Mouse (Mus musculus): ENCODE measurements around the gene Slc25a13. TPM values are rescaled to one million over a fixed set of nuclear protein-coding genes. Genes with fewer than 3 reads are reported as not detected.

The Slc25a13 gene
- polyA plus RNA-seq, 1 experiment, result 89.0 TPM

DNA sequence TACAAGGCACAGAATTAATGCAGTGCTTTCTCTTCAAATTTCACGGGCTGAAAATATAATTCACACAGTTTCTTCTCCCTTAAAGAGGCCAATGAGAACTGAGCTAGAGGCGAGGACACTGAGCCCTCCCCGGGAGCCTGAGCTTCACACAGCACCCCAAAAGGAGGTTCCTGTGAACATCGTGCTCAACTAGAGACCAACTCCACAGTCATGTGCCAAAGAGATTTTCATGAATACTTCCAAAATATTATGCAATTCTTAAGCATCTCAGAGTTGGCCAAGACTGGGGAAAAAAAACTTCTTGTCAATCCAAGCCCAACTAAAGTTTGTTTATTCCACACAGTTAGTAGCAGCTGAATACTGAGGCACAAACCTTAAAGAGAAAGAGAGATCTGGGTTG lies 115.4 kb downstream of the Slc25a13 start:
- peaks cover 7% of the 10 kb centered on the region; the same call in 1 of the 2 replicates for H3K36me3 ChIP-seq (ENCODE audit: control insufficient read depth, insufficient read depth, low read length, poor library complexity, severe bottlenecking)
- H3K4me3 ChIP-seq (ENCODE audit: low read depth, low read length), result no peak overlapping the region
- TF ChIP-seq CTCF (IDR thresholded peaks at IDR 0.05; ENCODE audit: low read depth, low read length) (no peak), EP300 (IDR thresholded peaks at IDR 0.05; ENCODE audit: insufficient read depth, low read depth, low read length) (no peak), POLR2A (IDR thresholded peaks at IDR 0.05; ENCODE audit: insufficient read depth, low read length) (no peak)
- H3K9ac ChIP-seq (ENCODE audit: low read depth, poor library complexity, severe bottlenecking), result no peak overlapping the region
- no peak overlapping the region for H3K27ac ChIP-seq (ENCODE audit: insufficient read depth, low read length)
- H3K9me3 ChIP-seq (replicated peaks; ENCODE audit: control insufficient read depth, insufficient read depth, low read length, poor library complexity, severe bottlenecking), result no peaks in the 10 kb centered on the region
- no peaks in the 10 kb centered on the region for H3K27me3 ChIP-seq (ENCODE audit: control insufficient read depth, insufficient read depth, low read length, poor library complexity, severe bottlenecking)
- H3K4me1 ChIP-seq (ENCODE audit: control insufficient read depth, insufficient read depth, low read length), result no peaks in the 10 kb centered on the region

DNA sequence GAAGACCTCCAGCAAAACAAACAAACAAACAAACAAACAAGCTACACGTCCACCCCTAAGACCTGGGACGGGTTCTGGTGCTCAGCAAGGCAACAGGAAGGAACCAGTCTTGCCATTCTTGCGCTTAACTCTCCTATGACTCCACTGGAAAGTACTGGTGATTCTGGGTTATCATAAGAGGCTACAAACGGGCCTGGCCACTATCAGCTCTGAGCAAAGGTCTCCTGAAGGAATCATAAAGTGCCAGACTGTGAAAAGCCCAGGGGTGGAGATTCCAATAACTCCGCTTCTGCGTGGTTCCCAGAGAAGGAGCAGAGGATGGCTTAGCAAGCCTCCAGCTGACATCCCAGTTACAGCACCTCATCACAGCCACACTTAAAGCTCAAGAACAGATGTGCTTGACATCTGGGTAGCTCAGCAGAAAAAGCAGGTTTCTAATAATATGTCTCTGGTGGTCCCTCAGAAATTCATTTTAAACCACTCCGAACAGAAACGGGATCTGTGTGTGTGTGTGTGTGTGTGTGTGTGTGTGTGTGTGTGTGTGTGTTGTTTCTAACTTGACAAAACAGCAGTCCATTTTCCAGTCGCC lies 116.0 kb downstream of the Slc25a13 start:
- no peak overlapping the region for H3K4me3 ChIP-seq (ENCODE audit: low read depth, low read length)
- no peak overlapping the region for H3K9ac ChIP-seq (ENCODE audit: low read depth, poor library complexity, severe bottlenecking)
- TF ChIP-seq CTCF (IDR thresholded peaks at IDR 0.05; ENCODE audit: low read depth, low read length) (no peak), POLR2A (IDR thresholded peaks at IDR 0.05; ENCODE audit: insufficient read depth, low read length) (no peak), EP300 (IDR thresholded peaks at IDR 0.05; ENCODE audit: insufficient read depth, low read depth, low read length) (no peak)
- no peaks in the 10 kb centered on the region for H3K9me3 ChIP-seq (replicated peaks; ENCODE audit: control insufficient read depth, insufficient read depth, low read length, poor library complexity, severe bottlenecking)
- no peaks in the 10 kb centered on the region for H3K27me3 ChIP-seq (ENCODE audit: control insufficient read depth, insufficient read depth, low read length, poor library complexity, severe bottlenecking)
- no peaks in the 10 kb centered on the region for H3K4me1 ChIP-seq (ENCODE audit: control insufficient read depth, insufficient read depth, low read length)
- H3K36me3 ChIP-seq (ENCODE audit: control insufficient read depth, insufficient read depth, low read length, poor library complexity, severe bottlenecking), result peaks cover 10% of the 10 kb centered on the region
- no peak overlapping the region for H3K27ac ChIP-seq (ENCODE audit: insufficient read depth, low read length)

DNA sequence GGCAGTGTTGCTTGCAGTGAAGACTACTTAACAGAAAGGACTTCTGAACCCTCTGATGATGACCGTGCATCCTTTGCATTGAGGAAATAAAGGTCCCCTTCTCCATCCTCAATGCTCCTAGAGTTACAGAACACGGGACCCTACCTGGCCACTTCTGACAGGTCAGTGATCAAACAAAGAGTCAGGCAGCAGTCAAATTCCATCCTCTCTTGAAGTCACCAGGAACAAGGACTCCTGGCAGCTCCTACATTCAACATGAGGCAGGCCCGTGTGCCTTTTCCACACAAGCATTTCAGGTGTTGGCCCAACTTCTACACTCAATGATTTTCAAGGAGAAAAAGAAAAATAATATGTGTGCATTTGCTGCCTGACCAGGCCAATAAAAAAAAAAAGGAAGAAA lies 123.0 kb downstream of the Slc25a13 start:
- H3K27me3 ChIP-seq (ENCODE audit: control insufficient read depth, insufficient read depth, low read length, poor library complexity, severe bottlenecking), result no peaks in the 10 kb centered on the region
- H3K9me3 ChIP-seq (replicated peaks; ENCODE audit: control insufficient read depth, insufficient read depth, low read length, poor library complexity, severe bottlenecking), result no peaks in the 10 kb centered on the region
- H3K4me3 ChIP-seq (ENCODE audit: low read depth, low read length), result no peak overlapping the region
- no peak for TF ChIP-seq POLR2A (IDR thresholded peaks at IDR 0.05; ENCODE audit: insufficient read depth, low read length)
- no peak for TF ChIP-seq CTCF (IDR thresholded peaks at IDR 0.05; ENCODE audit: low read depth, low read length)
- TF ChIP-seq EP300 (IDR thresholded peaks at IDR 0.05; ENCODE audit: insufficient read depth, low read depth, low read length), result no peak
- no peaks in the 10 kb centered on the region for H3K4me1 ChIP-seq (ENCODE audit: control insufficient read depth, insufficient read depth, low read length)
- peaks cover 21% of the 10 kb centered on the region for H3K36me3 ChIP-seq (ENCODE audit: control insufficient read depth, insufficient read depth, low read length, poor library complexity, severe bottlenecking)
- no peak overlapping the region for H3K27ac ChIP-seq (ENCODE audit: insufficient read depth, low read length)
- no peak overlapping the region for H3K9ac ChIP-seq (ENCODE audit: low read depth, poor library complexity, severe bottlenecking)

DNA sequence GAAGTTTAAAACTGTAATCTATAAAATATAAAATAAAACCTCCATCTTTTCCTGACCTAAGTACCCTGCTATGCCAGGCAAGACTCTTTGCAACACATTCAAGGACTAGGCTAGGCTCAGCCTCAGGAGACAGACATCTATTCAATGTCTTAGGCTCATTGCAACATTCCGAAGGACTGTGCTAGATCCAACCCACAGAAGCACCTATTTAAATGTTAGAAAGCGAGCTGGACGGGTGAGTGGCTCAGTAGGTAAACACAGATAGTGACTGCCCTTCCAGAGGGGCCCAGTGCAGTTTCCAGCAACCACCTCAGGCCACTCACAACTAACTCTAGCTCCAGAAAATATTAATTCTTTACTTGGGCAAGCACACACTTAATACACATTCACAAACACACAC lies 123.5 kb downstream of the Slc25a13 start:
- Histone ChIP-seq H3K9me3 (replicated peaks; ENCODE audit: control insufficient read depth, insufficient read depth, low read length, poor library complexity, severe bottlenecking) (no peaks in the 10 kb centered on the region), H3K27ac (ENCODE audit: insufficient read depth, low read length) (no peak overlapping the region), H3K4me3 (ENCODE audit: low read depth, low read length) (no peak overlapping the region), H3K36me3 (ENCODE audit: control insufficient read depth, insufficient read depth, low read length, poor library complexity, severe bottlenecking) (peaks cover 20% of the 10 kb centered on the region), H3K9ac (ENCODE audit: low read depth, poor library complexity, severe bottlenecking) (no peak overlapping the region), H3K4me1 (ENCODE audit: control insufficient read depth, insufficient read depth, low read length) (no peaks in the 10 kb centered on the region), H3K27me3 (ENCODE audit: control insufficient read depth, insufficient read depth, low read length, poor library complexity, severe bottlenecking) (no peaks in the 10 kb centered on the region)
- TF ChIP-seq POLR2A (IDR thresholded peaks at IDR 0.05; ENCODE audit: insufficient read depth, low read length) (no peak), EP300 (IDR thresholded peaks at IDR 0.05; ENCODE audit: insufficient read depth, low read depth, low read length) (no peak), CTCF (IDR thresholded peaks at IDR 0.05; ENCODE audit: low read depth, low read length) (no peak)

DNA sequence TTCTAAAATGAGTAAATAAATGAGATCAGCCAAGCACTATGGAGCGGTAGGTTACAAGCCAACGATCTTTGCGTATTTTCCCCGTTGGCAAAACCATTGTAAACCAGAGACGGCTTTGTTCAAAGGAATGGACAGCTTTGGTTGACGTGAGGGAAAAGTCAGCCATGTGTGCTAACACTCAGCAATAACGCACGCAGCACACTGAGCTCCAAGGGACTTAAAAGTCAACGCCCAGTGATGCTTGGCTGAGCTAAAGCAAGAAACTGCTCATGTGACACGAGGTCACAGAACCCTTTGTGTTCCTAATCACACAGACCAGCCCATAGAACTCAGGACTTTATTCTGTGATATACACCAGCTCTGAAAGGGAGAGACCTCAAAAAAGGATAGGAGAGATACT lies 124.5 kb downstream of the Slc25a13 start:
- Histone ChIP-seq H3K4me1 (ENCODE audit: control insufficient read depth, insufficient read depth, low read length) (no peaks in the 10 kb centered on the region), H3K27ac (ENCODE audit: insufficient read depth, low read length) (no peak overlapping the region), H3K36me3 (ENCODE audit: control insufficient read depth, insufficient read depth, low read length, poor library complexity, severe bottlenecking) (peaks cover 19% of the 10 kb centered on the region), H3K9me3 (replicated peaks; ENCODE audit: control insufficient read depth, insufficient read depth, low read length, poor library complexity, severe bottlenecking) (no peaks in the 10 kb centered on the region), H3K27me3 (ENCODE audit: control insufficient read depth, insufficient read depth, low read length, poor library complexity, severe bottlenecking) (no peaks in the 10 kb centered on the region), H3K4me3 (ENCODE audit: low read depth, low read length) (no peak overlapping the region), H3K9ac (ENCODE audit: low read depth, poor library complexity, severe bottlenecking) (no peak overlapping the region)
- TF ChIP-seq EP300 (IDR thresholded peaks at IDR 0.05; ENCODE audit: insufficient read depth, low read depth, low read length) (no peak), CTCF (IDR thresholded peaks at IDR 0.05; ENCODE audit: low read depth, low read length) (no peak), POLR2A (IDR thresholded peaks at IDR 0.05; ENCODE audit: insufficient read depth, low read length) (no peak)

DNA sequence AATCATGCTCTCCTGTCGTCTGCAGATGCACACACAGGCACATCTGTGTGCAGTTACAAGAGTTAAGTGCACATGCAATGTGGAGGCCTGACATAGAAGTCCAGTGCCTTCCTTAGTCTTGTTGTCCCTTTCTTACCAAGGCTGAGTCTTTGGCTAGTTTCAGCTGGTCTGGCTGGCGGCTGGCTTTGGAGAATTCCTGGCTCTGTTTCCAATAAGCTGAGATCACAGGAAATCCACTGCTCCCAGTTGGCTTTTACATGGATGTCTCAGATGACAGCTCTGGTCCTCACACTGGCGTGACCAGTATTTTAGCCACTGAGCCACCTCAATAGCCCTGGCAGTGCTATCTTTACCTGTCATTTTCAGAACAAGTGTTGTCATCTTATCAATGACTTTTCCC lies 126.0 kb downstream of the Slc25a13 start:
- H3K27me3 ChIP-seq (ENCODE audit: control insufficient read depth, insufficient read depth, low read length, poor library complexity, severe bottlenecking), result no peaks in the 10 kb centered on the region
- H3K9me3 ChIP-seq (replicated peaks; ENCODE audit: control insufficient read depth, insufficient read depth, low read length, poor library complexity, severe bottlenecking), result no peaks in the 10 kb centered on the region
- H3K36me3 ChIP-seq (ENCODE audit: control insufficient read depth, insufficient read depth, low read length, poor library complexity, severe bottlenecking), result peaks cover 13% of the 10 kb centered on the region
- H3K4me1 ChIP-seq (ENCODE audit: control insufficient read depth, insufficient read depth, low read length), result no peaks in the 10 kb centered on the region
- H3K9ac ChIP-seq (ENCODE audit: low read depth, poor library complexity, severe bottlenecking), result no peak overlapping the region
- no peak for TF ChIP-seq POLR2A (IDR thresholded peaks at IDR 0.05; ENCODE audit: insufficient read depth, low read length)
- TF ChIP-seq EP300 (IDR thresholded peaks at IDR 0.05; ENCODE audit: insufficient read depth, low read depth, low read length), result no peak
- no peak for TF ChIP-seq CTCF (IDR thresholded peaks at IDR 0.05; ENCODE audit: low read depth, low read length)
- H3K4me3 ChIP-seq (ENCODE audit: low read depth, low read length), result no peak overlapping the region
- H3K27ac ChIP-seq (ENCODE audit: insufficient read depth, low read length), result no peak overlapping the region
